Mouse (Mus musculus) heart, adult 2 months (tissue): ENCODE measurements around the gene Spata48. TPM values are rescaled to one million over a fixed set of nuclear protein-coding genes. Genes with fewer than 3 reads are reported as not detected.

Experiments used
- DNase-seq, 2 experiments: peaks; one replicate each; pipeline ENCODE4 v3.0.0; 2021
- H3K27ac ChIP-seq: fragments of 200-600 bp; 2 replicates; pipeline ENCODE4 v1.8.1; 2022
- H3K27me3 ChIP-seq: fragments of 200-500 bp; 2 replicates; pipeline ENCODE4 v1.6.1; 2012; ENCODE audit warnings: mild to moderate bottlenecking, low read length, inconsistent platforms, mixed read lengths; ENCODE audit not compliant: control insufficient read depth, insufficient read depth
- H3K36me3 ChIP-seq: fragments of 200-500 bp; 2 replicates; pipeline ENCODE4 v1.6.1; 2012; ENCODE audit warnings: low read length, inconsistent platforms; ENCODE audit not compliant: control insufficient read depth, insufficient read depth
- H3K4me1 ChIP-seq: fragments of 200-500 bp; 2 replicates; pipeline ENCODE4 v1.6.1; 2011; ENCODE audit warnings: low read length; ENCODE audit not compliant: control insufficient read depth, insufficient read depth
- H3K4me3 ChIP-seq: fragments of 200-600 bp; 2 replicates; pipeline ENCODE4 v1.8.1; 2022
- H3K79me2 ChIP-seq: fragments of 200-500 bp; replicated peaks from 2 replicates; pipeline ENCODE4 v1.6.1; 2012; ENCODE audit warnings: mild to moderate bottlenecking, inconsistent platforms, low read length, moderate library complexity, mixed read lengths; ENCODE audit not compliant: control insufficient read depth, insufficient read depth
- H3K9ac ChIP-seq: fragments of 200-500 bp; 2 replicates; pipeline ENCODE4 v1.6.1; 2012; ENCODE audit warnings: low read depth, mild to moderate bottlenecking, control low read depth, inconsistent platforms, low read length, mixed read lengths
- CTCF ChIP-seq: fragments of 200-600 bp; IDR thresholded peaks from 2 replicates; pipeline ENCODE4 v1.8.1; 2022; ENCODE audit warnings: antibody characterized with exemption, mild to moderate bottlenecking, moderate library complexity
- EP300 ChIP-seq: fragments of 200-500 bp; IDR thresholded peaks from 2 replicates; pipeline ENCODE4 v1.6.1; 2011; ENCODE audit warnings: low read depth, low read length, control low read depth; ENCODE audit not compliant: insufficient read depth
- POLR2A ChIP-seq: fragments of 200-500 bp; IDR thresholded peaks from 2 replicates; pipeline ENCODE4 v1.6.1; 2011; ENCODE audit warnings: mild to moderate bottlenecking, low read depth, low read length, control low read depth; ENCODE audit not compliant: insufficient read depth
- WGBS: fragments of 180-500 bp; shearing (Covaris S2); methylation state at CpG from one replicate; pipeline ENCODE4 v1.1.7; 2018; 5-methylcytosine and 5-hydroxymethylcytosine counted together
- intact Hi-C: fragments of 180-260 bp; cut with DNase I; formaldehyde crosslinking; loops from one replicate; pipeline ENCODE4 v1.15.1; 2025
- polyA plus RNA-seq: library from polyadenylated mRNA; depleted of rRNA; stranded (reverse); fragments of >200 nt; gene quantifications from 2 replicates; pipeline ENCODE4 v1.2.3, GENCODE M21; 2012
- total RNA-seq, 2 experiments: library from RNA; stranded (reverse); gene quantifications; 2 replicates each; pipeline ENCODE4 v1.2.3; 2021

The Spata48 gene
- total and polyA plus RNA-seq, 3 experiments = 0.59 to 1.1 (median 1.0) TPM

DNA sequence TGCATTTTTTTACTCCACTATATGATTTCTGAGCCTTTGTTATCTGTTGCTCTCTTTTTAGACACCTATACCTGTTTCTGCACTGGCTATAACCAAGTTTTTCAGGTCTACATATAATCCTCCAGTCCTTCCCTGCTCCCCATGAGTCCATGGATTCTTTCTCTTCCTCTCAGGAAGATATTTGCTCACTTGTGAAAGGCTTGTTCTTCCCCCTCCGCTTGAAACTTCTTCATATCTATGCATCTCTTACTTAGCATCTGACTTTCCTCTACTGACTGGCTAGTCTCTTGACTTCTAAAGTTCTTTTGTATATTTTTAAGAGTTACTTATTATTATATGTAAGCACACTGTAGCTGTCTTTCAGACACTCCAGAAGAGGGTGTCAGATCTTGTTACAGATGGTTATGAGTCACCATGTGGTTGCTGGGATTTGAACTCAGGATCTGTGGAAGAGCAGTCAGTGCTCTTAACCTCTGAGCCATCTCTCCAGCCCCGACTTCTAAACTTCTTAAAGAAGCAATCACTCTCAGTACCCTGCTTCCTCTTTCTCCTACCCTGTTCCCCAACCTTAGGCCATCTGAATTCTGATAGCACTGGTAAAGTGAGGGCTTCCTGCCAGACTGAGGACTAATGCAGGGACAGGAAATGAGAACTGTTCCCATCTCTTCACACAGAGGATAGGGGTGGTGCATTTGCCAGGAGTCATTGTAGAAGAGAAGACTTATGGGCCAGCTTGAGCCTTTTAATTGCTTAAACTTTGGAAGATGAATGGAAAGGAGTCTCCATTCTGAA lies 51.3 kb downstream of the Spata48 start:
- Histone ChIP-seq H3K27me3 (no peaks in the 10 kb centered on the region), H3K4me3 (no peak overlapping the region), H3K36me3 (no peaks in the 10 kb centered on the region), H3K9ac (no peak overlapping the region), H3K27ac (no peak overlapping the region), H3K4me1 (no peaks in the 10 kb centered on the region), H3K79me2 (no peaks in the 10 kb centered on the region)
- intact Hi-C loops = no loop called here
- WGBS = 45% methylated on average over 2 of the region's 2 CpGs
- no peak for TF ChIP-seq EP300
- no peak for TF ChIP-seq POLR2A
- TF ChIP-seq CTCF = no peak
- DNase-seq = no peak

DNA sequence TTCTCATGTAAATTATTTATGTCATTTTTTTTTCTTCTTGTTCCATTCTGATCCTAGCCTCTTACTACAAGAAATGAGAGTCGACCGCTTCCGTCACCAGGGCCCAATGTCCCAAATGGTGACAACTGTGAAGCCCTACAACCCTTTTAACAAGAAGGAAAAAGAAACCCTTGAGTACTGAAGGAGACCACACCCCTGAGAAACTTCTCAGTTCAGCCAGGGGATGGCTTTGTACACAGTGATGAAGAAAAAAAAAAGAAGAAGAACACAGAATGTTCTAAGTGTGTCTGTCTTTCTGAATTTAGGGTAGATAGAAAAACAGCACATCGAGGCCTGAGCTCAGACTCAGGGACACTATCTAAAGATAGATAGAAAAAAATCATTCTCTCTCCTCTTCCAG lies 53.0 kb downstream of the Spata48 start:
- no peak for DNase-seq
- TF ChIP-seq POLR2A (no peak), EP300 (no peak), CTCF (no peak)
- Histone ChIP-seq H3K27ac (no peak overlapping the region), H3K79me2 (no peaks in the 10 kb centered on the region), H3K4me3 (no peak overlapping the region), H3K27me3 (no peaks in the 10 kb centered on the region), H3K9ac (no peak overlapping the region), H3K36me3 (no peaks in the 10 kb centered on the region), H3K4me1 (no peaks in the 10 kb centered on the region)
- WGBS = 85% methylated on average over 4 of the region's 4 CpGs
- intact Hi-C loops = no loop called here

DNA sequence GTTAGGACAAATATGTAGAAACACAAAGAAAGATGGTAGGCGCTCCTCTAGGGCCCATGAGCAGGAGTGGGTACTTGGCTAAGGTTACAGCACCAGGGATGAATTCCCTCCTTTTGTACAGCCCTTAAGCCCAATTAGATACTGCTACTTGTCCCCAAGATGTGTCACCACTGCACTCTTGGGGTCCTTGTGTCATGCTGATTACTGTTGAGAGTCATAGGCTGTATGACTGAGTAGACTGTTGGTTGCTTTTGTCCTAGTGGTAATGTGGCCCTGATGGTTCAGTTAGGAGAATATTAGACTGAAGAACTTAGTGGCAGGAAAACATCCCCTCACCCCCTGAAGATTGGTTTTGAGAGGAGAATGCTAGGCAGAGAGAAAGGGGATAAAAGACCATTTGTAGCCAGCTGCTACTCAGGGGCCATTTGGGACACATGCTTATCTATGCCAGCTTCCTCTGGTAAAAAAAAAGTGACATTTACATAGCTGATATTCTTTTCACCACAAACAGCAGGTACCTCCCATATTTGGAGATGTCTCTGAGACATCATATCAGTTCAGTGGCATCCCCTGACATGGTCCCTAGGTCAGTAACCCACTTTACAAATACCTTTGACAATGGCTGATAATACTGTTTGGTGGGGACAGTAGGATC lies 56.0 kb downstream of the Spata48 start:
- WGBS = 85% methylated on average over 1 of the region's 1 CpGs
- intact Hi-C loops = no loop called here
- no peak for TF ChIP-seq POLR2A
- TF ChIP-seq CTCF = no peak
- no peak for TF ChIP-seq EP300

DNA sequence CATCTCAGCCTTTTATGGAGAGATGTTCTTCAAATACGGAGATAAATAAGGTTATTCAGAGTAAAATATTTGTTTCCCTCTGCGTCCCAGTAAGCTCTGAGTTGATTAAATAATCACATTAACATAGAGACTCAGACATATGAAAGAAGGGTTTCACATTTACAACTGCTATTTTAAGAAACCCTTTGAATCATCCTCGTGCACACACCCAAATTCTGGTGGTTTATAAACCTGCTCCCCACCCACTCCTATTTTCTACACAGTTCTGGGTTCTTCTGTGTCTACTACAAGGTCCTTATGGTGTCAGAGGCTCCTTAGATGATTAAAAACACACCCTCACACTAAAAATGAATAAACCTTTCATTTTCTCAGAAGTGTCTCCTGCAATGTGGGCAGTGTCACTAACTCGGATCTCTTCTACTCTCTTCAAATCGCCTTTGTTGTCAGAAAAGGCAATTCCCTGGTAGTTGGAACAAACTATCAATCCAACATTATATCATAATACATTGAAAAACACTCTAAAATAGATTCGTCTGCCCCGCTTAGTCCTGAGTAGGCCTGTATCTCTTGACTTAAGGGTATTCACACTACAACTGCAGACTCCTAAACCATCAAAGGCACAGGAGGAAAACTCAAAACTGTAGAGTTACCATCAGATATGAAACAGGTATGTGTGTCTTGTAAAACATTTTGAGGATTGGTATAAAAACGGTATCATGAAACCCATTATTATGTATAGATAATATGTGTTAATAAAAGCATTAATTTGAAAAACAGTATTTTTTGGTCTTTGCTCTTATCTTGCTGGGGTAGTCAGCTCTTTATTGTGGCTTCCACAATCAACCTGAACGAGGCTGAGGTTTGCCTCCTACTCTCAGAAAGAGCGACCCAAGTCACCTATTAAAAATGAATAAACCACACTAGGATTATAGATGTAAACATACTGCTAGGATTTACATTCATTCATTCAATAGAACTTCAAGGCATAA lies 57.7 kb downstream of the Spata48 start:
- H3K9ac ChIP-seq = no peak overlapping the region
- 77% methylated on average over 10 of the region's 10 CpGs for WGBS
- no peaks in the 10 kb centered on the region for H3K4me1 ChIP-seq
- no peaks in the 10 kb centered on the region for H3K36me3 ChIP-seq
- H3K79me2 ChIP-seq = no peaks in the 10 kb centered on the region
- H3K4me3 ChIP-seq = no peak overlapping the region
- no peak for TF ChIP-seq CTCF
- no peak for TF ChIP-seq POLR2A
- no peak for TF ChIP-seq EP300
- H3K27me3 ChIP-seq = no peaks in the 10 kb centered on the region
- no peak for DNase-seq
- intact Hi-C loops = no loop called here
- no peak overlapping the region for H3K27ac ChIP-seq

More for the DNA sequence above, 56.0 kb downstream of the Spata48 start:
- no peaks in the 10 kb centered on the region for H3K27me3 ChIP-seq
- DNase-seq = no peak
- H3K4me1 ChIP-seq = no peaks in the 10 kb centered on the region
- no peaks in the 10 kb centered on the region for H3K36me3 ChIP-seq
- H3K9ac ChIP-seq = no peak overlapping the region
- H3K79me2 ChIP-seq = no peaks in the 10 kb centered on the region
- no peak overlapping the region for H3K27ac ChIP-seq
- H3K4me3 ChIP-seq = no peak overlapping the region

DNA sequence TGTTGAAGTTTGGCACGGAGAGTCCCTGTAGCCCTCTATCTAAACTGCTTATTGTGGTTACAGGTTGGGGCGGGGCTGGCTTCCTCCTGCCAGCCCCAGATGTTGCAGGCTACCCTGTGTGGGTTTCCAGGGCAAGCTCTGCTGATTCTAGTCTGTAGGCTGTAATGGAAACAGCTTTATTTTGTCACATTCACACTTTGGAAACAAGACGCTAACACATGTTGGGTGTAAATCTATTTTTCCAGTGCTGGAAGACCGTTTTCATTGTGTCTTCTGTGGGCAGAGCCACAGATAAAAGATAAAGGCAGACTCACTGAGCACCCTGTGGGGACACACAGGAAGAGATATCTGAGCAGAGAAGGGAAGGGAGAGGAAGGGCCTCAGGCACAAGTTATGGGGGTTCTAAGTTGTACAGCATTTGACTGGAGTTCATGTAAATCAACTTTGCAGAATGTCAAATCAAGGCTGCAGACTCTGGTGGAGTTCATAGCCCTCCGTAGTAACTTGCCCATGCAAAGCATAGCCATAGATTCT lies 60.1 kb downstream of the Spata48 start:
- H3K27ac ChIP-seq = no peak overlapping the region
- H3K79me2 ChIP-seq = no peaks in the 10 kb centered on the region
- peak in 1 of 2 experiments; percentile 28 for DNase-seq
- 37% methylated on average over 5 of the region's 5 CpGs for WGBS
- intact Hi-C loops = no loop called here
- H3K4me3 ChIP-seq = no peak overlapping the region
- H3K9ac ChIP-seq = no peak overlapping the region
- H3K27me3 ChIP-seq = no peaks in the 10 kb centered on the region
- no peaks in the 10 kb centered on the region for H3K36me3 ChIP-seq
- no peaks in the 10 kb centered on the region for H3K4me1 ChIP-seq
- TF ChIP-seq EP300 (no peak), CTCF (no peak), POLR2A (no peak)
